Mouse (Mus musculus): ENCODE measurements around the gene Rab3a.

Gene Rab3a

GRCm38 (mm10) chr8:70758616-70759561 lies 4.4 kb downstream of the Rab3a start:
- DNase-seq (ENCODE audit: low spot score): no peak

GRCm38 (mm10) chr8:70760350-70760749 lies 5.9 kb downstream of the Rab3a start:
- no peak for DNase-seq (ENCODE audit: low spot score)

GRCm38 (mm10) chr8:70760775-70761406 lies 6.4 kb downstream of the Rab3a start, which contains the start of gene Mpv17l2:
Mpv17l2 (minus strand) TSS chr8:70760946.
- peak; percentile 73 for DNase-seq (ENCODE audit: low spot score)

GRCm38 (mm10) chr8:70762118-70762517 lies 7.6 kb downstream of the Rab3a start:
- no peak for DNase-seq (ENCODE audit: low spot score)

- DNase-seq (ENCODE audit: low spot score): no peak
Measured at GRCm38 (mm10) chr8:70763354-70763753, 8.9 kb downstream of the Rab3a start.

GRCm38 (mm10) chr8:70764026-70764425 lies 9.5 kb downstream of the Rab3a start:
- DNase-seq (ENCODE audit: low spot score): no peak

- DNase-seq (ENCODE audit: low spot score): no peak
Measured at GRCm38 (mm10) chr8:70764676-70765075, 10.2 kb downstream of the Rab3a start.

GRCm38 (mm10) chr8:70765329-70765728 lies 10.8 kb downstream of the Rab3a start:
- DNase-seq (ENCODE audit: low spot score): no peak

GRCm38 (mm10) chr8:70765838-70766570 lies 11.5 kb downstream of the Rab3a start:
- DNase-seq (ENCODE audit: low spot score): no peak

- no peak for DNase-seq (ENCODE audit: low spot score)
Measured at GRCm38 (mm10) chr8:70766571-70767440, 12.3 kb downstream of the Rab3a start.

- DNase-seq (ENCODE audit: low spot score): no peak
Measured at GRCm38 (mm10) chr8:70767503-70767902, 13.0 kb downstream of the Rab3a start.

- no peak for DNase-seq (ENCODE audit: low spot score)
Measured at GRCm38 (mm10) chr8:70768231-70768776, 13.8 kb downstream of the Rab3a start.

- no peak for DNase-seq (ENCODE audit: low spot score)
Measured at GRCm38 (mm10) chr8:70768956-70769355, 14.5 kb downstream of the Rab3a start.

- peak; percentile 87 for DNase-seq (ENCODE audit: low spot score)
Measured at GRCm38 (mm10) chr8:70769359-70769758, 14.9 kb downstream of the Rab3a start.

- no peak for DNase-seq (ENCODE audit: low spot score)
Measured at GRCm38 (mm10) chr8:70769858-70770257, 15.4 kb downstream of the Rab3a start.

GRCm38 (mm10) chr8:70770748-70771147 lies 16.3 kb downstream of the Rab3a start:
- DNase-seq (ENCODE audit: low spot score): no peak

GRCm38 (mm10) chr8:70771217-70771616 lies 16.7 kb downstream of the Rab3a start:
- DNase-seq (ENCODE audit: low spot score): no peak

GRCm38 (mm10) chr8:70772075-70772474 lies 17.6 kb downstream of the Rab3a start:
- no peak for DNase-seq (ENCODE audit: low spot score)

GRCm38 (mm10) chr8:70772890-70773289 lies 18.4 kb downstream of the Rab3a start:
- DNase-seq (ENCODE audit: low spot score): no peak

GRCm38 (mm10) chr8:70773410-70773809 lies 18.9 kb downstream of the Rab3a start:
- no peak for DNase-seq (ENCODE audit: low spot score)

GRCm38 (mm10) chr8:70773833-70774232 lies 19.4 kb downstream of the Rab3a start:
- no peak for DNase-seq (ENCODE audit: low spot score)
